Mouse (Mus musculus): Measurements from ENCODE around the gene Plpp6. TPM values are rescaled to one million over a fixed set of nuclear protein-coding genes. Genes with fewer than 3 reads are reported as not detected.

Gene Plpp6
- total RNA-seq (2021): 31.1 and 43.3 TPM in 2 replicates
- long read RNA-seq, transcript Plpp6-201 (1 exons, 2,859 nt): major isoform, 14 of 14 reads
- long read RNA-seq, partial matches to known transcripts: 0 of 14 reads
- long read RNA-seq, other reads (novel, unspliced or antisense): 0 of 14 reads

DNA sequence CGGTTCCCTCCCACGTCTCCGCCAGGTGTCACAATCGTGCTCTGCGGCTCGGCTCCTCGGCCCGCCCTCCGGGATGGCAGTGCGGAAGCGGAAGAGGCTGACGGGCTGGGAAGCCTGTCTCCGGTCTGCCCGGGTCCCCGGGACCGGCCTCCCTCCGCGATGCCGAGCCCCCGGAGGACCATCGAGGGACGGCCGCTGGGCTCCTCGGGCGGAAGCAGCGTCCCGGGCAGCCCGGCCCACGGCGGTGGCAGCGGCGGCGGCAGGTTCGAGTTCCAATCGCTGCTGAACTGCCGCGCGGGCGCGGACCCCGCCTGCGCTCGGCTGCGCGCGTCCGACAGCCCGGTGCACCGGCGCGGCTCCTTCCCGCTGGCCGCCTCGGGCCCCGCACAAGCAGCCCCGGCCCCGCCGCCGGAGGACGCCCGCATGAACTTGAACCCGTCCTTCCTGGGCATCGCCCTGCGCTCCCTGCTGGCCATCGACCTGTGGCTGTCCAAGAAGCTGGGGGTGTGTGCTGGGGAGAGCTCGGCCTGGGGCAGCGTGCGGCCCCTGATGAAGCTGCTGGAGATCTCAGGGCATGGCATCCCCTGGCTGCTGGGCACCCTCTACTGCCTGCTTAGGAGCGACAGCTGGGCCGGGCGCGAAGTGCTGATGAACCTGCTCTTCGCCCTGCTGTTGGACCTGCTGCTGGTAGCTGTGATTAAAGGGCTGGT lies at the start of gene Plpp6:
Gene Plpp6, plus strand, starts transcription at position 112 of the 710 bp plus-strand sequence.
- DNase-seq: peak; percentile 85

DNA sequence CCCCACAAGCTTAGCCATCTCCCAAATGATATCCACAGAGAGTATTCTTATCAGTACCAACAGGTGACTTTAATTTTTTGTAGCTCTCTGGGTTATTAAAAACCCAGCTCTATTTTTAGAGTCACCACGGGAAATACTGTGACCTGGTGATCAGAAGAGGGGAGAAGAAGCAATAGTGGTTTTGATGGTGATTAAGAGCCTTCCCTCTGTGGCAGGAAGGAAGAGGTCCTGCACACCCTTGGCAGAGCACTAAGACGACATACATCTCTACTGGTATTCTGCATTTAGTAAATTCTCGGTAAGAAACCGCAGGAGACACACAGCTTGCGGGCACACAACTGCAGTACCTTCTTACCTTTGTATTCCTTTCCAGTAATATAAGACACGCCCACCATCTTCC lies 49.2 kb upstream of the Plpp6 start:
- DNase-seq: no peak

DNA sequence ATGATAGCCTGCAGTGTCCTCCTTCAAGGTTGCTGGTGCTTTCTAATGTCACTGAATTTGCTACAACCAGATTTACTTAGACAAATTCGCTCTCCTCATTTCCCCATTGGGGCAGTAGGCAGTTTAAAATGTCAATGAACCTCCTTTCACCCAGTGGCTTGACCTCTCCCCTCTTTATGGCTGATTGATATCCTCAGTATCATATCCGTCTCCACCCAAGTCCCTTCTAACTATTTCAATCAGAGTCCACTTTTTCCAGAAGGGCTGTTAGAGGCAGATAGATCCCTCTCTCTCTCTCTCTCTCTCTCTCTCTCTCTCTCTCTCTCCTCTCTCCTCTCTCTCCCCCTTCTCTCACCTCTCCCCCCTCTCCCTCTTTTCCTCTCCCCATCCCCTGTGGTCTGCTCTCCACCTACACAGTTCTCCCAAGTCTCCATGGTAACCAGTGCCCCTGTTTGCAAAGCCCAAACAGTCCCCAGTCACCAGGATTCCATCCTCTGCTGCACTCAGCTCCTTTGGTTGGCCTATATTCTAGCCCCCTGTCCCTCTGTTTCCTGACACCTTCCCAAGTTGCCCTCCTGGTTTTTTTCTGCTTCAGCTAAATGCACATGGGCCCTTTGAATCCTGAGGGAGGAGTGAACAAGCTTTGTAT lies 48.0 kb upstream of the Plpp6 start:
- DNase-seq: no peak

DNA sequence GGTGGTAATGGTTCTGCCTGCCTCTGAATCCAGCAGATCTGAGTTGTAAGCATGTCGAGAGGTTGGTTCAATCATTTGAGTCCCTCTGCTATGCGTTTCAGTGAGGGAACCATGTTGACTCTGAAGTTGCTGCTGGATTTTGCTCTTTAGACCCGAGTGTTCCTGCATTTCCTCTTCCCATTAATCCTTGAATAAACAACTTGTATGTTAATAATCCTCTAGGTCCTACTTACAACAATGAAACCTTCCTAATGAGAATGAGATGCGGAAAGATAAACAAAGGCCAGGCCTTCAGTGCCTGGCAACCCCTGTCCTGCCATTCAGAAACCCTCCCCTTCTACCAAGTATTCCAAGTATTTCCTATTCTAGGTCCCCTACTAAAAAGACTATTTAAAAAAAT lies 47.3 kb upstream of the Plpp6 start:
- no peak for DNase-seq

DNA sequence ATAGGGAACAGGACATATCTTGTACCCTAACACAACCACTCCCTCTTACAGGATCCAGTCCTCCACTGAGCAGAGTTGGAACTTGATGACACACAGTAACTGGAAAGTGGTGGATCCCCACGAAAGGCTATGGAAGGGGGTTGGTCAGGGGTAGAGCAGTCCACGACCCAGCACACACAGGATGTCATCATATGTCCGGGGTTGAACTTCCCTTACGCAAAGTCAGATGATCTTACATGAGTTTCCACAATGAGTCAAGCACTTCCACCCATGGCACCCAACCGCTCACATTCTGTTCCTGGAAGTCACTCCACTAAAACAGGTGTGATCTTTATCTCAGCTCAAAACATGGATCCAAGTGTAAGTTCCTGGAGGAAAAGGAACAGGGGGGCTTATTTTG lies 45.9 kb upstream of the Plpp6 start:
- DNase-seq: no peak

DNA sequence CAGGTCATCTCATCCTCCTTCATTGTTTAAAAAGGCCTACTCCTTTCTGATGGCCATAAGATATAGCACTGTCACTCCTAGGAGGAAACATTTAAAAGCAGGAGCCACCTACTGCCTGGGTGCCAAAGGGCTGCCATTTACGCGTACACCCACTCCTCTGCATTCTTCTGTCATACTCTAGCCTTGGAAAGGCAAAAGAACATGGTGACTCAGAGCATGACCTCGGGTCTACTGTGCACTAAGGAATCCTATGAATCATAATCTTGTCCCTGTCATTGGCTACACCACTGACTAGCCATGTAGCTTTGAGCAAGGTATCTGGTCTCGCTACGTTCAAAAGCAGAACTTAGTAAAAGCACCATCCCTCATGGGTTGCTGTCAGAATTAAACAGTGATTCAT lies 37.4 kb upstream of the Plpp6 start:
- DNase-seq: peak; percentile 20

DNA sequence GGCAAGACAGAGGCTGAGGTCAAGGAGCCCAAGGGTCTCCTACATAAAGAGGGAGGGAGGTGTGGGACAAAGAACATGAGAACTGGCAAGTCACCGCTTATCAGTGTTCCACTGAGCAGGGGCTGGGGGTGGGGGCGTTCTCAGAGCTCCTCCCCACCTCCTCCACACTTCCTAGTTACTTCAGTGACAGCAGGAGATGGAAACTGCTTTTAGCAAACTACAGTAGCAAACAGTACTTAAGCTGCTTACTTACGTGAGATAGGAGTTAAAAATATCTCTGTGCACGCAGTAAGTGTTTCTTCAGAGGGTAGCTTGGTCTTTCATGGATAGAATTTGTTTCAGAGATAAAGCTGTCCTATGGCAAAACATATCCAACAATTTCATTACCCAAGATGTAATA lies 36.4 kb upstream of the Plpp6 start:
- DNase-seq: no peak

DNA sequence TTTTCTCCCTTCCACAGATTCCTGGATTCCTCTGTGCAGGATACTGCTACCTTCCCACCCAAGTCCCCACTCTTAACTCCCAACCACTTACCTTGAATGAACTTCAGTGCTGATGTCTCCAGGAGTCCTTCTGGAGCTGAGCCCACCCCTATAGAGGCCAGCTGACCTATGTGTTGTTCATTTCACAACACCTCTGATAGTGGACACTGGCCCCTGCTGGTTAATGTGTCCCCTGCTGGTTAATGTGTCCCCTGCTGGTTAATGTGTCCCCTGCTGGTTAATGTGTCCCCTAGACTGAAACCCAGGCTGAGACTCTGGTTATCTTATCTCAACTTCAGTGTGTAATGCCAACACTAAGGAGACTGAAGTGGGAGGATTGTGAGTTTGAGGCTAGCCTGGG lies 34.7 kb upstream of the Plpp6 start:
- no peak for DNase-seq

DNA sequence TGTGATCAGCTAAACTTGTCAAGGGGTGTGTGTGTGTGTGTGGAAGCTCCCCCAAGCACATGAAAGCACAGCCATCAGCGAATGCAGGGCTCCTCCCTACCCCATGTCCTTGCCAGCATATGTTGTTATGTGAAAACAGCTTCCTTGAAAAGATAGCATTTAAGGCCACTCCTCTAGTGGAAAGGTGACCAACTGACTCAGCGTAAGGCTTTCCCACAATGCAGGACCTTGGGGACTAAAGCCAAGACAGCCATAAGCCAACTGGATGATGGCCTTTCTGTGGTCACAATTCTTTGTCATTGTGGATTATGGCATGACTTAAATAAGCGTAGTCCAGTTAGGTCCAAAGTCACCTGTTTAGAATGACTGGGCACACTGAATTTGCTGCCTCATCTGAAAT lies 28.9 kb upstream of the Plpp6 start:
- peak; percentile 34 for DNase-seq

DNA sequence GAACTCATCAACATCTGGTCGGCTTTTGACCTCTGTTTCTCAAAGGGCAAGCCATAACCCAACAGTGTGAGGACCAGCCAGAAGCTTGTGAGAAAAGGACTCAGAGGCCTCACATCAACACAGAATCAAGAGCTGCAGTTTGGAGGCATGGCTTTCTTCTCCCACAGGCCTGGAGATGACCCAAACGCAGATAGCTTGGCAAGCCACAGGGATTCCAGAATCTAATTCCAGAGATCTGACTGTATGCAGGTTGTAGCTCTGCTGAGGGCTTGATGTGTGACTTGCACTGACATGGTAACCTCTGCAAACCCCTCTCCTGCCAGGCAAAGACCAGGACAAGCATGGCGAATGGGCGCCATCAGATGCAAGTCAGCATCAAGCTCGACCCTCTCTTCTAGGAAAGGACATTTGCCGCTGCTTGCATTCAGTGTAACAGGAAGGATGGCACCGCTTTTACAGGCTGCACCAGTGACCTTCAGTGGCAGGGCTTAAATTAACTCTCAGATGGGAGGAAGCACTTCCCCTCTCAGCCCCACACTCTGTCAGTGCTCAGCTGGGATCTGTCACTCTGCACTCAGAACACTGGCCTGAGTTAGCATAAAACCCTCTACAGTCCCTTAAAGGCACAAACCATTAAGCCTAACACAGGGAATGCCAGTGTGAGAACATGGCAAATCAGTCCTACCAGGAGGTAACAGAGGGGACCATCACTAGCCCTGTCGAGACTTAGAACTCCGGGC lies 23.4 kb upstream of the Plpp6 start:
- no peak for DNase-seq

DNA sequence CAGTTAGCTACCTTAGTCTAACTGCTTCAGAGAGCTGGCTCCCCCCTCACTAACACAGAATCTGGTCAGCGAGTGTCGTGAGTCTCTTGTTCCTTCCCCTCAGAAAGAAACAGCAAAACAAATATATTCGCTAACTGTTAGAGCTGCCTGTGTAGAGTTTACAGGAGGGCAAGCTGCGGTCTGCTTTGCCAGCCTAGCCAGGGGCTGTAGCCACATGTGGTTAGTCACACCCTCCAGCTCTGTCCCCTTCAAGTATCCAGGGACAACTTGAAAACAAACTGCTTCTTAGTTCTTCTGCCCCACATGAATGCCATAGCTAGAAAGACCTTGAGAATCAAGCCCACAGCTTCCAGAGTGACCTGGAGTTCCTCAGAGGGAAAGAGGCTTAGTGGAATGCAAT lies 22.5 kb upstream of the Plpp6 start:
- DNase-seq: no peak

DNA sequence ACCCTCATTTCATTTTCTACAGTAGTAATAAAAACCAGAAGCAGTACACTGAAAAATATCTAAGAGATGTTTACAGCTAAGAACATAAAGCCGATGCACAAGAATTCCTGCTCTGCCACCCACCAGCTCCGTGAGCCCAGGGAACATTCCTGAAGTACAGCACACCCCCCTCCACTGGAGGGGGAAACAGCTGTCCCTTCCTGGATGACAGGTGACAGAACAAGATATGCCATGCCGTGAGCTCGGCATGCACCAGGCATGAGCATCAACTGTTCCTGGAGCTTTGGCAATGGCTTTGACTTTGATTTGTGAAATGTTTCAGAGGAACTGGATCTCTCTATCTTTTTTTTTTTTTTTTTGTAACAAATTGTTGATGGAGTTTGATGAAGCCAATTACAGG lies 17.0 kb upstream of the Plpp6 start:
- no peak for DNase-seq

DNA sequence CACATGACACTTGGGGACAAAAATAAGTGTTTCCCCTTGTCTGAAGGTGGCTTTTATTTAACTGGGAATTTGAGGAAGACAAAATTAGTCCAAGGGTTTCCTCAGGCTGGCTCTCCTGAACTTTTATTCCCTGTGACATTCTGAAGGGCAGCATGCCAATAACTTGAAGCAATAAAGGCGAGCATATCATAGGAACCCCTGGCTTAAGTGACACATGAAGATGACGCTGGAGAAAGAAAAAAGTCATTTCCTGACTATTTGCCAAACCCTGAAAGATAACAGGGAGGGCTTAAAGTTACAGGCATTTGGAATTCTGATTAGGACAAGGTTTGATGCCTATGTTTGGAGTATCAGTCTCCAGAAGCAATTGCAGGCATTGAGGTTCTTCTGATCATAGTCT lies 16.4 kb upstream of the Plpp6 start:
- no peak for DNase-seq

DNA sequence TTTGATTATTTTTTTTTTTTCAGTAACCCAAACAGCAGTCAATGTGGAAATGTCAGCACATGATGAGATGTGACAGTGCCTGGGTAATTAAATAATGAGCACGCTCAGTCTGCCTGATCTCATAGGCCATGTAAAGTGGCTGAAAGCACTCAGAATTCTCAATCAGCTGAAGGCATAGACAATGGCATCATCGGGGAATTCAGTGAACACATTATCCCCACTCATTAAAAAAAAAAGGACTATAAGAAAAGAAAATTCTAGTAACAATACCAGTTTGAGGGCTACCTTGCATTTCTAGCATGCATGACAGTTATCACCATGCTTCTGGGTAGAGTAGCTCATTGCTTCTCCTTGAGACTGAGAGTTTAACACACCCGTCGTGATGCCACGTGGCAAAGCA lies 12.5 kb upstream of the Plpp6 start:
- no peak for DNase-seq

DNA sequence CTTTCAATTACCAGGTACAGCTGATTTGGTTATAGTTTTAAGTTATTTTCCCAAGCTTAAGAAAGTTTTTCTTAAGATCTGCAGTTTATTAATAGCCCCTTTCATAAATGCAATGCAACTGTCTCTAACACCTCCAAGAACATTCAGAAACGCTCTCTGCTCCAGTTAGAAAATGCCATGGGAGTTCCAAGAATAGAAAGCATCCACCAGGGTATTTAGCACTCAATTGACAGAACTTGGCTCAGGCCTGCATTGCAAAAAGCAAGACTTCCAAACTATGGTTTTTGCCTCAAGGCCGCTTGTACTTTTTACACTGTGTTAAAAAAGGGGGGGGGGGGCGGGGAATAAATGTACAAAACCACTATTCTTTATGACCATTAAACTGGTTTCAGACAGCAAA lies 640 bp upstream of the Plpp6 start:
- DNase-seq: no peak

DNA sequence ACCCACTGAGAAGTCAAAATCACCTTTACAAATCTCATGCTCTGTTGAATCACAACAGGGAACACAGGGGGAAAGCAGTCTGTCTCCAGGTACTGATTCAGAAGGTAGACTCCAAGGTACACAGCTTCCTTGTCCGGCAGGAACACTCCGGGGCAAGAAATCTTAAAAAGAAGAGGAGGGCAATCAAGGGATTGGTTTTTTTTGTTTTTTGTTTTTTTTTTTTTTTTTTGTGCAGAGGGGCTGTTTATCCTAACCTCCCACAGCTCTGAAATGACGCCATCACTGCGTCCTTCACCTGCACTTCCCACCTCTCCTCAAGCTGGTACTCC lies 276 bp upstream of the Plpp6 start:
- DNase-seq: no peak

DNA sequence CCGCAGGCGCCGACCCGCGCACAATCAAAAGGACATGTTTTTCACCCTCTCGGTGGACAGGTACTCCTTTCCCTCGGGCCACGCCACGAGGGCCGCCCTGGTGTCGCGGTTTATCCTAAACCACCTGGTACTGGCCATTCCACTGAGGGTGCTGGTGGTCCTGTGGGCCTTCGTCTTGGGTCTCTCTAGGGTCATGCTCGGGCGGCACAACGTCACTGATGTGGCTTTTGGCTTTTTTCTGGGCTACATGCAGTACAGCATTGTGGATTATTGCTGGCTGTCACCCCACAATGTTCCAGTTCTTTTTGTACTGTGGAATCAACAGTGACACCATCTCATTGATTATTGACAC lies 775 bp downstream of the Plpp6 start:
- DNase-seq: no peak

DNA sequence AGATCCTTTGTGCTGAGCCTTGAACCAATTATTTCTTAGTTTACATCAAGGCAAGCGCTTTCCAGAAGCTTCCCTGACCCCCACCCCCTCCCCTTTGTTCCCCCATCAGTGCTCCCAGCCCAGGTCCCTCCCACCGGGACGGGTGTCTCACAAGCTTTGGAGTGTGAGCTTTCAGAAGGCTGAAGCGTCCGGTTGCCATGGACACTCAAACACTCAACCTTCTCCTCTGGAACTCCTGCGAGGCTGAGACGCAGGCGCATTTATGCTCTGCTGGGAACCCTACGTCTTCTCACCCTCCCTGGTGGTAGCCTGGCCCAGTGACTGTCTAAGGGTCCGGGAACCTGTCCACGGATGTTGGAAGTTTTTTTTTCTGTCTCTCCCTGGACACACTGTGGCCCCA lies 3.9 kb downstream of the Plpp6 start, which contains the start of gene 4430402I18Rik:
Gene 4430402I18Rik, minus strand, starts transcription at position 149 of the 400 bp plus-strand sequence.
- DNase-seq: peak; percentile 15

DNA sequence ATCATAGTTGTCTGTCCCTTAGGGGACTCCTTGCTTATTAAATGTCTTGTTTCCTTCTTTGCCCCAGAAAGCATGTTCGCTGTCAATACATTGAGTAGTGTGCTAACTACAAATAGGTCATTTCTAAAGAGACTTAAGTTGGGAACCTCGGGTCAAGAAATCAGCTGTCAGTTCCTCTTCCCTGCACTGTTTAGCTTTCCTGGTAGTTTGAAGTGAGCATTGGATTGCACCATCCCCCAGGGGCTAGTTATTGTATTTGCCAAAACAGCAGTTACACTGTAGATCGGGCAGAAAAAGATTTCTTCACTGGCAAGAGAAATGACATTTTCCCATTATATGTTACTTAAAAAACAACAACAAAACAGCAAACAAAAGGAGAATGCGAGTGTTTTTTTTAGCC lies 4.4 kb downstream of the Plpp6 start:
- DNase-seq: no peak

DNA sequence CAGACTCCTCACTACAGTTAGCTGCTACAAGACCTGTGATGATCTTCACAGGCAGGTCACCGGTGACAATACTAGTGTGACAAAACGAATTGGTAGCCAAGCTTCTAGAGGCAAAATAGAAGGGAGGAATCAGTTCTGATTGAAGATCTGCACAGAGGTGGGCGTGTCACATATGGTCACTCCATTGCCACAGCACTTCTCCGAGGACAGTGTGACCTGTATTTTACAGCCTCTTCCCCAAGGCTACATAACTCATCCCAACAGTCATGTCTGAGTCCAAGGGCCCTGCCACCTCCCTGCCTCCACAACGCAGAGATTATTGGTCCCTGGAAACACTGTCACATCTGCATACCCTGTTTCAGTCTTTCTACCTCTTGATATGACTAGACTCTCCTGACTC lies 5.5 kb downstream of the Plpp6 start:
- peak; percentile 9 for DNase-seq

DNA sequence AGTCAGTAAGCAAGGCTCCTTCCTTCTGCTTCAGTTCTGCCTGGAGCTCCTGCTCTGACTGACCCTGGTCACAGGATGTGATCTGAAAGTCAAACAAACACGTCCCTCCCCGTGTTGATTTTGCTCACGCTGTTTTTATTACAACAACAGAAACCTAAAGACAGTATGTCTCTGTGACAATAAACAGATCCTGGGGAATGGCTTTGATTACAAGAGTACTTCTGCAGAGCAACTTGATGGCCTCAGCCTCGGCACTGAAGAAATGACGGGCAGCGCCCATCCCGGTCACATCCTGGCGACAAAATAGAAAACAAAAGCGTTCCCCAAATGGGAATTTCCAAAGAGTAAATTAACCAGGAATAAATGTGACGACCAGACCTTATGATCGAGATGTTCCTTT lies 6.5 kb downstream of the Plpp6 start:
- DNase-seq: no peak

DNA sequence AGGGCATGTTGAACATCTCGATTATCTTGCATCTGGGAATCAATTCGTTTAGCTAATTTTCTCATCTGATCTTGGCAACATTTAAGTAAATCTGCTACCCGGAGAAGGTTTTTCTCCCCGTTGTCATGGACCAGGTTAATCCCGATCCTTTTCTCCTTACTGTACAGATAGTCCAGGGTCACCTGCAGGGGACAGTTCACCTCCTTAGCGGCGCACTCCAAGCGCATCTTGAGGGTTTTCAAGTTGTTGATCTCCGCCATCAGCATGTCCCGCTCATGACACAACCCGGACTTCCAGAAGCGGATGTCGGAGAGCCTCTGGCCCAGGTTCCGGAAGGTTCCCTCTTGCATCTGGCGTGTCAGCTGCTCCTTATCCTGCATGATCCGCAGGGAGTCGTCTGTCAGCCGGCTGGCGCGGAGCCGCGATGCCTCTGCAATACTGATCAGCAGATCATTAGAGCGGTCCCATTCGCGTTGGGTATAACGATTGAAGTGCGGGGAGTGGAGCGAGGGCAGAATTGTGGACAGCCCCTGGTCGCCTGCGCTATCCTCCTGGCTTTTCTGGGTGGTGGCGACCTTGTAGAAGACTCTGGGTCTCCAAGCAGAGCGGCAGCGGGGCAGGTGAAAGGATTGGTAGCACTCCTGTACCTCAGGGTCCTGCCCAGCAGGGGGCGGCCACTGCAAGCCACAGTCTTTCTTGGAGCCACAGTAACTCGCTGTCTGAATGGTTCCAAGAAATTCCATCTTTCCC lies 11.3 kb downstream of the Plpp6 start:
- DNase-seq: peak; percentile 87

DNA sequence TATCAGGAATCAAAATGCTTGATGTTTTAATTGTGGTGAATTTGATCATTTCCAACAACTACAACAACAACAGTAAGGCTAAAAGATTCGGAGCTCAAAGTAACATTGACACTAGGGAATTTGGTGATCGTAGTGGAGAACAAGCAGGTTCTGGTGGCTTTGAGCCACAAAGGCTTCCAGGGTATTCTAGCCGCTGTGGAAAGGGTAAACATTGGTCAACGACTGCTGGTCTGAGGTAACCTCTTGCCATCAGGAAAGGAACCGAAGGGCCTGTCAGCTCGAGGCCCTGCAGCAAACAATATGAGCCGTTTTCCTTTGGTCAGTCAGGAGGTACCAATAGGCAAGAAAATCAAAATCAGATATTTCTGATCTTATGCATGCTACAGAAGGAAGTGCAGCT lies 18.9 kb downstream of the Plpp6 start:
- no peak for DNase-seq
